ENCODE assay signal across 8 mouse cellular contexts in the genomic region with DNA sequence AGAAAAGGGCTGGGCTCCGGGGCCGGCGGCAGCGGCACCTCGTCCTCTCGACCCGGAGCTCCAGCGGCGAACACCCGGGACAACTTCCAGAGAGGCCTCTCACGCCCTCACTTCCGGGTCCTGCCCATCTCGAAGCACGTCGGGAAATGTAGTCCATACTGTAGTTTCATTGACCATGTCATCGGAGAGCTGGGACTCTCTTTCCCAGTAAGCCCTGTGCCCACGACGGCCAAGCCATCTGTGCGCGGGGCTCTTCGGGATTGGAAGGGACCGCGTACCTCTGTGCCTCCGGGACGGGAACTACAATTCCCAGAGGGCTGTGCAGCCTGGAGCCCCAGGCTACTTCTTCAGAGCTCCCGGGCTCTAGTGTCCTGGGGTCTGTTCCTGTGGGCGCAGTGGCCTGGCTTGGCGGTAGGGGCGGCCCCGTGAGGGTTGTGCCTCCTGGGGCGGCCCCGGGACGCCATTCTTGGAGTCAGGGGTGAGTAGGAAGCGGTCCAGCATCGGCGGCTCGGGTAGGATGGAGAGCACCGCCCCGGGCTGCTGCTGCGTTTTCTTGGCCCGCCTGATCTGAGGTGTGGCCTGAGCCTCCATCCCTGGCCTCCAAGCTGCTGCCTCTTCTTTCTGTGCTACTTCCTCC. TPM values are rescaled to one million over a fixed set of nuclear protein-coding genes. Genes with fewer than 3 reads are reported as not detected.
DNase-seq lines count a peak whose midpoint lies in the region; ATAC-seq and TF ChIP-seq lines count a peak whose summit lies in the region.

A gene (minus strand): TSS at position 61 of the 637 bp plus-strand sequence.
A gene (plus strand): TSS at position 263 of the 637 bp plus-strand sequence.

- ATAC-seq in heart, embryonic 15.5 days (replicated peaks; ENCODE audit: insufficient number of reproducible peaks, insufficient read depth, low FRiP score, low read depth): peak; percentile 100
- ATAC-seq in liver, embryonic 14.5 days (ENCODE audit: insufficient read depth): peak; percentile 99
- ATAC-seq in neural tube, embryonic 11.5 days (ENCODE audit: insufficient read depth, low FRiP score, low TSS enrichment): peak; percentile 100
- peak; percentile 100 for ATAC-seq in stomach, postnatal 0 days (ENCODE audit: low FRiP score, low TSS enrichment)

- peaks cover 3% of the 10 kb centered on the region; the same call in 1 of the 2 replicates for H3K36me3 ChIP-seq in forebrain, embryonic 10.5 days (replicated peaks)
- no peaks in the 10 kb centered on the region for H3K36me3 ChIP-seq in heart, embryonic 15.5 days
- H3K36me3 ChIP-seq in liver, embryonic 14.5 days (replicated peaks; ENCODE audit: control insufficient read depth, insufficient read depth, low read depth): no peaks in the 10 kb centered on the region
- no peaks in the 10 kb centered on the region for H3K36me3 ChIP-seq in neural tube, embryonic 11.5 days (ENCODE audit: control insufficient read depth, insufficient read depth, low read length)
- no peaks in the 10 kb centered on the region for H3K36me3 ChIP-seq in stomach, postnatal 0 days (ENCODE audit: control insufficient read depth, insufficient read depth, low read length)

- peak within 1 kb of the TSS; percentile 80 for H3K9ac ChIP-seq in heart, embryonic 15.5 days
- peak within 1 kb of the TSS; percentile 98 for H3K9ac ChIP-seq in liver, embryonic 14.5 days (replicated peaks)
- peak within 1 kb of the TSS; percentile 90 for H3K9ac ChIP-seq in neural tube, embryonic 11.5 days (ENCODE audit: low read length)
- H3K9ac ChIP-seq in stomach, postnatal 0 days (ENCODE audit: low read length): peak within 1 kb of the TSS; percentile 97

- no peaks in the 10 kb centered on the region for H3K9me3 ChIP-seq in forebrain, embryonic 10.5 days
- H3K9me3 ChIP-seq in heart, embryonic 15.5 days (replicated peaks): no peaks in the 10 kb centered on the region
- no peaks in the 10 kb centered on the region for H3K9me3 ChIP-seq in liver, embryonic 14.5 days (ENCODE audit: control insufficient read depth, low read length)
- no peaks in the 10 kb centered on the region for H3K9me3 ChIP-seq in neural tube, embryonic 11.5 days (ENCODE audit: control insufficient read depth, low read length)
- no peaks in the 10 kb centered on the region for H3K9me3 ChIP-seq in stomach, postnatal 0 days (ENCODE audit: control insufficient read depth, low read length)

- no peak for TF ChIP-seq EP300 in liver, embryonic 14.5 days (IDR thresholded peaks at IDR 0.05; ENCODE audit: low read depth)
- TF ChIP-seq EP300 in stomach, postnatal 0 days (optimal IDR thresholded peaks at IDR 0.05): no peak

- peak within 1 kb of the TSS; percentile 95 for H3K4me3 ChIP-seq in forebrain, embryonic 10.5 days
- H3K4me3 ChIP-seq in heart, embryonic 15.5 days: peak within 1 kb of the TSS; percentile 79
- peak within 1 kb of the TSS; percentile 82 to 94 for H3K4me3 ChIP-seq in liver, embryonic 14.5 days (ENCODE audit: insufficient read depth in 1 of 2, low read depth in 2 of 2, low read length in 2 of 2)
- H3K4me3 ChIP-seq in neural tube, embryonic 11.5 days (ENCODE audit: low read depth, low read length): peak within 1 kb of the TSS; percentile 94
- H3K4me3 ChIP-seq in stomach, postnatal 0 days (ENCODE audit: low read depth, low read length): peak within 1 kb of the TSS; percentile 95

- peak within 1 kb of the TSS; percentile 95 for H3K27ac ChIP-seq in forebrain, embryonic 10.5 days
- H3K27ac ChIP-seq in heart, embryonic 15.5 days: peak within 1 kb of the TSS; percentile 76
- peak within 1 kb of the TSS; percentile 62 for H3K27ac ChIP-seq in liver, embryonic 14.5 days
- 0 out of 2 replicates have a peak within 1 kb of the TSS, but pooled peaks have one; percentile 44 for H3K27ac ChIP-seq in neural tube, embryonic 11.5 days (ENCODE audit: low read depth, low read length)
- H3K27ac ChIP-seq in stomach, postnatal 0 days (replicated peaks): peak within 1 kb of the TSS; percentile 95

- under 1% methylated on average over 41 of the region's 41 CpGs for WGBS in forebrain, embryonic 10.5 days
- under 1% methylated on average over 41 of the region's 41 CpGs for WGBS in heart, embryonic 15.5 days
- WGBS in liver, embryonic 14.5 days (ENCODE audit: insufficient replicate concordance): under 1% methylated on average over 41 of the region's 41 CpGs
- WGBS in neural tube, embryonic 11.5 days: 0% methylated on average over 41 of the region's 41 CpGs
- WGBS in stomach, postnatal 0 days: under 1% methylated on average over 41 of the region's 41 CpGs

- H3K4me2 ChIP-seq in heart, embryonic 15.5 days: peak within 1 kb of the TSS; percentile 80
- peak within 1 kb of the TSS; percentile 75 for H3K4me2 ChIP-seq in liver, embryonic 14.5 days (ENCODE audit: low read depth)
- peak within 1 kb of the TSS; percentile 67 for H3K4me2 ChIP-seq in neural tube, embryonic 11.5 days (ENCODE audit: low read depth)
- H3K4me2 ChIP-seq in stomach, postnatal 0 days (replicated peaks; ENCODE audit: low read depth): peak within 1 kb of the TSS; percentile 83

- peak; percentile 89 to 90 for DNase-seq in CD8-positive naive resting alpha-beta T cell, adult 2 months (ENCODE audit: low read depth in 2 of 2, low spot score in 2 of 2)
- peak; percentile 92 for DNase-seq in c-Kit-positive CD71-negative TER-119-negative erythroid progenitor cells, embryonic 14.5 days (ENCODE audit: low read depth)
- peak; percentile 94 for DNase-seq in forebrain, embryonic 10.5 days (ENCODE audit: extremely low spot score, low spot score)
- DNase-seq in kidney, postnatal 25 days: peak; percentile 93 to 98
- DNase-seq in liver, embryonic 14.5 days (ENCODE audit: low read depth in 3 of 3, low spot score in 3 of 3): peak; percentile 92 to 97 (median 94)
- DNase-seq in neural tube, embryonic 11.5 days (ENCODE audit: low spot score): peak; percentile 95
- peak; percentile 94 for DNase-seq in stomach, postnatal 0 days (ENCODE audit: low spot score)

- H3K4me1 ChIP-seq in forebrain, embryonic 10.5 days: peaks cover 20% of the 10 kb centered on the region
- H3K4me1 ChIP-seq in heart, embryonic 15.5 days (replicated peaks): peaks cover 11% of the 10 kb centered on the region
- H3K4me1 ChIP-seq in liver, embryonic 14.5 days (replicated peaks; ENCODE audit: control insufficient read depth in 2 of 2, insufficient read depth in 2 of 2, low read length in 1 of 2): peaks cover 3 to 7% of the 10 kb centered on the region in 2 experiments; a peak in 3 of 4 replicates
- H3K4me1 ChIP-seq in neural tube, embryonic 11.5 days (ENCODE audit: control insufficient read depth, insufficient read depth, low read length): peaks cover 8% of the 10 kb centered on the region; the same call in 1 of the 2 replicates
- H3K4me1 ChIP-seq in stomach, postnatal 0 days (replicated peaks; ENCODE audit: control insufficient read depth, insufficient read depth): 0 out of 2 replicates have a peak, but pooled peaks cover 2% of the 10 kb centered on the region

- H3K27me3 ChIP-seq in forebrain, embryonic 10.5 days (ENCODE audit: poor library complexity, severe bottlenecking): no peaks in the 10 kb centered on the region
- no peaks in the 10 kb centered on the region for H3K27me3 ChIP-seq in heart, embryonic 15.5 days
- H3K27me3 ChIP-seq in liver, embryonic 14.5 days (ENCODE audit: control insufficient read depth, insufficient read depth, low read length): no peaks in the 10 kb centered on the region
- H3K27me3 ChIP-seq in neural tube, embryonic 11.5 days (ENCODE audit: control insufficient read depth, insufficient read depth, low read length): no peaks in the 10 kb centered on the region
- H3K27me3 ChIP-seq in stomach, postnatal 0 days (ENCODE audit: control insufficient read depth, insufficient read depth, low read length): no peaks in the 10 kb centered on the region

- TF ChIP-seq CTCF in liver, embryonic 14.5 days (IDR thresholded peaks at IDR 0.05; ENCODE audit: low read depth): no peak
- TF ChIP-seq CTCF in stomach, postnatal 0 days (IDR thresholded peaks at IDR 0.05; ENCODE audit: low read depth): peak; percentile 1; the same call in 1 of the 2 replicates

RNA-seq across cellular contexts. Expression of the first gene that starts in this region (rescaled TPM):
- 59.4 and 59.8 TPM in 2 replicates for polyA plus RNA-seq in forebrain, embryonic 10.5 days (2016; fragmentation: Nextera tagmentation; extraction: Ambion mirVana)
- polyA plus RNA-seq in heart, embryonic 15.5 days (2015; fragmentation: Nextera tagmentation; extraction: Ambion mirVana): 54.9 and 55.7 TPM in 2 replicates
- 8.8 and 14.3 TPM in 2 replicates for polyA plus RNA-seq in liver, embryonic 14.5 days (2012; rRNA removed)
- 36.5 and 37.8 TPM in 2 replicates for polyA plus RNA-seq in liver, embryonic 14.5 days (2014; fragmentation: Nextera tagmentation; extraction: Ambion mirVana)
- polyA plus RNA-seq in neural tube, embryonic 11.5 days (2014; fragmentation: Nextera tagmentation; extraction: Ambion mirVana): 69.8 and 70.0 TPM in 2 replicates
- polyA plus RNA-seq in stomach, postnatal 0 days (2015; fragmentation: Nextera tagmentation; extraction: Ambion mirVana): 118 and 121 TPM in 2 replicates

RNA-seq across cellular contexts. Expression of the second gene that starts in this region (rescaled TPM):
- polyA plus RNA-seq in forebrain, embryonic 10.5 days (2016; fragmentation: Nextera tagmentation; extraction: Ambion mirVana): 9.3 and 9.8 TPM in 2 replicates
- 4.8 and 5.7 TPM in 2 replicates for polyA plus RNA-seq in heart, embryonic 15.5 days (2015; fragmentation: Nextera tagmentation; extraction: Ambion mirVana)
- 0.82 and 1.0 TPM in 2 replicates for polyA plus RNA-seq in liver, embryonic 14.5 days (2012; rRNA removed)
- polyA plus RNA-seq in liver, embryonic 14.5 days (2014; fragmentation: Nextera tagmentation; extraction: Ambion mirVana): 0.87 and 1.1 TPM in 2 replicates
- 4.3 and 6.1 TPM in 2 replicates for polyA plus RNA-seq in neural tube, embryonic 11.5 days (2014; fragmentation: Nextera tagmentation; extraction: Ambion mirVana)
- polyA plus RNA-seq in stomach, postnatal 0 days (2015; fragmentation: Nextera tagmentation; extraction: Ambion mirVana): 2.2 and 2.6 TPM in 2 replicates

Comparison
In these comparisons a context has a peak if more than half of its experiments do, and no peak if none do; other contexts are left out.
1. Peak in every context shown above with its lines: DNase-seq, ATAC-seq, H3K4me3 ChIP-seq and H3K27ac ChIP-seq.
2. H3K27ac ChIP-seq: peak in every context shown above with its lines; median percentile 95 in forebrain, embryonic 10.5 days; 95 in stomach, postnatal 0 days; 76 in heart, embryonic 15.5 days; 62 in liver, embryonic 14.5 days; 44 in neural tube, embryonic 11.5 days.